ENCODE assay signal across 13 mouse cellular contexts in genomic region chr5:111892956-111893355, GRCm38 (mm10).
DNase-seq lines count a peak whose midpoint lies in the region; ATAC-seq lines count a peak whose summit lies in the region.
"Had no signal": no experiment of that assay in that cellular context is flagged by ENCODE, and none has a peak within 500 bp of the region (broad histone marks: within the 10 kb centered on the region; RNA-seq: fewer than 3 reads in every experiment).

No protein-coding gene starts in this region.

- peaks cover 22% of the 10 kb centered on the region for H3K27me3 ChIP-seq in midbrain, embryonic 10.5 days (ENCODE audit: low read depth, poor library complexity, severe bottlenecking)
- no peaks in the 10 kb centered on the region for H3K27me3 ChIP-seq in midbrain, embryonic 11.5 days (ENCODE audit: control insufficient read depth, insufficient read depth, low read length)
- no peaks in the 10 kb centered on the region for H3K27me3 ChIP-seq in embryonic facial prominence, embryonic 15.5 days
- no peaks in the 10 kb centered on the region for H3K27me3 ChIP-seq in intestine, embryonic 15.5 days (replicated peaks)

- no peaks in the 10 kb centered on the region for H3K9me3 ChIP-seq in midbrain, embryonic 10.5 days (replicated peaks)
- H3K9me3 ChIP-seq in midbrain, embryonic 11.5 days (ENCODE audit: control insufficient read depth, low read length) = no peaks in the 10 kb centered on the region
- no peaks in the 10 kb centered on the region for H3K9me3 ChIP-seq in embryonic facial prominence, embryonic 15.5 days (replicated peaks)
- H3K9me3 ChIP-seq in intestine, embryonic 15.5 days = no peaks in the 10 kb centered on the region

- H3K4me1 ChIP-seq in midbrain, embryonic 10.5 days = peaks cover 53% of the 10 kb centered on the region
- H3K4me1 ChIP-seq in midbrain, embryonic 11.5 days (ENCODE audit: control insufficient read depth, insufficient read depth, low read length) = peaks cover 16% of the 10 kb centered on the region
- H3K4me1 ChIP-seq in embryonic facial prominence, embryonic 15.5 days = peaks cover 72% of the 10 kb centered on the region
- peaks cover 33% of the 10 kb centered on the region for H3K4me1 ChIP-seq in intestine, embryonic 15.5 days (replicated peaks)

- H3K4me3 ChIP-seq in midbrain, embryonic 10.5 days = no peak overlapping the region
- H3K4me3 ChIP-seq in midbrain, embryonic 11.5 days (ENCODE audit: low read depth, low read length) = no peak overlapping the region
- no peak overlapping the region for H3K4me3 ChIP-seq in embryonic facial prominence, embryonic 15.5 days (replicated peaks)
- H3K4me3 ChIP-seq in intestine, embryonic 15.5 days (replicated peaks) = no peak overlapping the region

- H3K36me3 ChIP-seq in midbrain, embryonic 10.5 days = no peaks in the 10 kb centered on the region
- no peaks in the 10 kb centered on the region for H3K36me3 ChIP-seq in midbrain, embryonic 11.5 days (ENCODE audit: control insufficient read depth, insufficient read depth, low read length)
- H3K36me3 ChIP-seq in embryonic facial prominence, embryonic 15.5 days = no peaks in the 10 kb centered on the region
- H3K36me3 ChIP-seq in intestine, embryonic 15.5 days = no peaks in the 10 kb centered on the region
- H3K36me3 ChIP-seq: G1E had no signal

- ATAC-seq in midbrain, embryonic 11.5 days (ENCODE audit: low FRiP score) = no peak
- ATAC-seq in embryonic facial prominence, embryonic 15.5 days (ENCODE audit: insufficient number of reproducible peaks, low FRiP score, low TSS enrichment, low read depth) = no peak
- no peak for ATAC-seq in intestine, embryonic 15.5 days

- DNase-seq in midbrain, embryonic 10.5 days (ENCODE audit: low spot score) = no peak
- DNase-seq in midbrain, embryonic 11.5 days (ENCODE audit: low spot score, missing footprints) = no peak
- peak; percentile 73 for DNase-seq in thymus, postnatal 0 days (ENCODE audit: low spot score)
- DNase-seq in kidney, adult 9 months = no peak
- DNase-seq in cerebellum, adult 18-20 months = no peak
- no peak for DNase-seq in layer of hippocampus, postnatal 14 days (ENCODE audit: low spot score in 2 of 2)
- DNase-seq: adrenal gland, adult 2 months; cerebellum, adult 2 months; kidney, postnatal 14 days; liver had no signal

- peak overlapping the region; percentile 77 for H3K27ac ChIP-seq in midbrain, embryonic 10.5 days (replicated peaks)
- no peak overlapping the region for H3K27ac ChIP-seq in midbrain, embryonic 11.5 days (ENCODE audit: low read depth, low read length)
- H3K27ac ChIP-seq in embryonic facial prominence, embryonic 15.5 days (replicated peaks) = peak overlapping the region; percentile 95
- 0 out of 2 replicates have a peak overlapping the region, but pooled peaks have one; percentile 23 for H3K27ac ChIP-seq in intestine, embryonic 15.5 days

- H3K9ac ChIP-seq in midbrain, embryonic 11.5 days (ENCODE audit: low read length) = no peak overlapping the region
- H3K9ac ChIP-seq in embryonic facial prominence, embryonic 15.5 days = no peak overlapping the region
- H3K9ac ChIP-seq in intestine, embryonic 15.5 days = no peak overlapping the region

- no peak overlapping the region for H3K4me2 ChIP-seq in midbrain, embryonic 11.5 days
- no peak overlapping the region for H3K4me2 ChIP-seq in embryonic facial prominence, embryonic 15.5 days (replicated peaks)
- no peak overlapping the region for H3K4me2 ChIP-seq in intestine, embryonic 15.5 days (replicated peaks)

- WGBS in midbrain, embryonic 10.5 days = 67% methylated on average over 3 of the region's 3 CpGs
- WGBS in midbrain, embryonic 11.5 days = 72% methylated on average over 3 of the region's 3 CpGs
- WGBS in embryonic facial prominence, embryonic 15.5 days = 34% methylated on average over 3 of the region's 3 CpGs
- 36% methylated on average over 3 of the region's 3 CpGs for whole genome bisulfite sequencing in intestine, embryonic 15.5 days
